Mouse (Mus musculus) frontal cortex, adult 2 months (tissue): ENCODE measurements at regions not wholly inside any gene's neighbourhood (a gene's known extent, or its start where the extent isn't known, plus 50 kb on each side); places are given as distances from the start of the nearest gene placed in this dataset.
A peak's percentile ranks its signal among the peaks of the same experiment; 100 is the strongest.

Experiments
- DNase-seq, 2 experiments: peaks; one replicate each; pipeline ENCODE4 v3.0.0; 2022; ENCODE audit warnings: low spot score in 1 of 2; ENCODE audit errors: extremely low spot score in 1 of 2

DNA sequence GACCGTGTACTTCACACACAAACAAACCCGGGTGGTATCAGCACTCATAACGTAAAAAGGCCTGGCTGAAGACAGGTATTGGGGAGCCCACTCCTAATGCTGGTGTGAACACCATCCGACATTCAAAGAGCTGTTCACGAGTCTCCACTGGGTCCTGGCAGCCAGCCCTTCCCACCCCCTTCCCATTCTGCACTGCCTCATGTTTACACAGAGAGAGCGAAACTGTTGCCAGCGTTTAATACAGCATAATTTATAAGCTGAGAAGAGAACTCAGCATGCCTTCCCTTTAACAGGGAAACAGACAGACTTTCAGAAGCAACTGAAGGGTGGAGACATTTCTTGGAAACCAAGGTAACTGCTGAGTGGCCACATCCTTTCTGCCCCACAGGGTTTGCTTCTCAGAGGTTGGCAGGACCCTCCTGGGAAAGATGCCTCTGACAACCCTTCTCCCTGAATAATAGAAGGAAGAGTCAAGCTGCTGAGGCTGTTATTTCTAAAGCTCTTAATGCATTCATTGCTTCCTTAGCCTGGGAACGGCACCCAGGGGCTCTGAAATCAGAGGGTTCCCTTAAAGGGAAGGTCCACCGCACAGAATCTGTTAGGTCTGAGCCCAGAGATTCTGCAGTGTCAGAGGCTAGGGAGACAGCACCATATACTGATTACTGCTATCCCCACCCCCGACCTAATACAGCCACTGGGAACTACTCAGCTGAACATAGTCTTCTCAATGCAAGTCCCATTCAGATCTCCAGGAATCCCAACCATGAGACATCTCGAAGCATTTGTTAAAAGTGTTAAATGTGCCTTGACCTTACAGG, 412.4 kb upstream of the Id4 start:
- peak in 1 of 2 experiments; percentile 35 for DNase-seq

DNA sequence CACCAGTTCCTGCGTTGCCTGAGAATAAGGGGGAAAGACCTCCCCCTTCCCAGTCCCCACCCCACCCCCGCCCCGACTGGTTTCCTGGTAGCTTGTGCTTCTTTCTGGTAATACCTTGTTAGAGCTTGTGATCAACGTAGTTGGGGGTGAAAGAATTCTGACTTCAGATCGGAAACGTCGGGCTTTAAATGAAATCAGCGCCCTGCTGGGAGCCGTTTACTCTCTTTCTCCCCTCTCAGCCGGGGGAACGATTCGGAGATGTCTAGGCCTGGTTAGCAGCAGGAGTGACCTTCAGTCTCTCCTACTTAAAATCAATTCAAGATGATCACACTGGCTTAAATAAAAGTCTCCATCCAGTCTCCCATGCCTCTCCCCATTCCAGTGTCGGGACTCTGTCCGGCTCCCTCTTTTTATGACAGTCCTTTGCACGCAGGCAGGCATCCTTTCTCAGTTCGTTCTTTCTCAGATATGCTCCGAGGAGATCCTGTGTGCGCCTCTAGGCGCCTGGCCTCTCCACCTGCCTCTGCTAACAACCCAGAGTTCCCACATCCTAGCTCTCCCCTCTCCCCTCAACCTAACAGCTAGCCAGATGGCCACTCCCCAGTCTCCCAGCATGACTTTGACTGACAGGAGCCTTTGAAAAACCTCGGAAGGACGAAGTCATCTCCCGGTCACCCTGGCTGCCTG, 405.5 kb upstream of the Id4 start:
- no peak for DNase-seq

DNA sequence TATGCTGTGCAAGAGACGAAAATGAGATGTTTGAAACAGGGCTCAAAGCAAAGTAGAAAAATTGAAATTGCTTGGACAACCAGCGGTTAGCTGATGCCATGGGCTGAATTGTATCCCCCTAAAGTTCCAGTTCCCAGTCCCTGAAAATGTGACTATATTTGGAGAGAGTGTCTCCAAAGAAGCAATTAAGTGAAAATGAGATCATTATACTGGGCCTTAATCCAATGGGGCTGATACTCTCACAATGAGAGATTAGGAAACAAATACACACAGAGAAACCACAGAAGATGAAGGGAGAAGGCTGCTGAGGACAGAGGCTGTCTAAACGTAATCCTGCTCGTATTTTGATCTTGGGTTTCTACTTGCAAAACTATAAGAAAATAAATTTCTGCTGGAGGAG, 402.1 kb upstream of the Id4 start:
- DNase-seq: no peak

DNA sequence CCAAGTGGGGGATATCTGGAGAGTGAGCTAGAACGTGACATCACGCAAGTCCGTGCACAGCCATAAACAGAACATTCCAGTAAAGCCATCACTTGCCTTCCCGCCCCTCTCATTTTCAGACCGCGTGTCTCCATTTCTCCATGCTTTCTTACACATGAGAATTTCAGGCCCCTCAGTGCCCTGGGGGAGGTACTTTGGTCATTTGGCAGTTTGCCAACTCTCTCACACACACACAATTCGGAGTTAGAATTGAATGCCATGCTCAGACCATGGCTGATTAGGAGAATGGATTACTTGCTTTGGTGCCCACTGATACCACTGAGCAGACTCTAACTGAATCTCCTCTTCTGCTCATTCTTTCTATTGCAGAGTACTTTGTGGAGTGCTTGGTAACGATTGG, 400.7 kb upstream of the Id4 start:
- no peak for DNase-seq

DNA sequence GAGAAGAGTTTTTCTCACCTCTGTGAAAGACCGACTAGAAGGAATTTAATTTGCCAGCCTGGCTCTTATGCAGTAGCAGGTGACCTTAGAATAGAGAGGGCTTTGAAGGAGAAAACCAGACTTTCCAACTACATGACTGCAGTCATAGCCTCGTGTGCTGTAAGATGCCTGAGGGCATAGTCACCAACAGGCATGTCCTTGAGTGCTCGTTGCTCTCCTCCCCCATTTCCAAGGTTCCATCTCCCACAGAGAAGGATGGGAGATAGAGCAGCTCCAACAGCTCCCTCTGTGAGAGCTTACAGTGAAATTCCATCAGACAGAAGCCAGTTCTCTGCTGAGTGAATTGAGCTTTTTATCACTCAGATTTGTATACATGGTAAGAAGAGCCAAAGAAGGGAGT, 398.1 kb upstream of the Id4 start:
- DNase-seq: no peak

DNA sequence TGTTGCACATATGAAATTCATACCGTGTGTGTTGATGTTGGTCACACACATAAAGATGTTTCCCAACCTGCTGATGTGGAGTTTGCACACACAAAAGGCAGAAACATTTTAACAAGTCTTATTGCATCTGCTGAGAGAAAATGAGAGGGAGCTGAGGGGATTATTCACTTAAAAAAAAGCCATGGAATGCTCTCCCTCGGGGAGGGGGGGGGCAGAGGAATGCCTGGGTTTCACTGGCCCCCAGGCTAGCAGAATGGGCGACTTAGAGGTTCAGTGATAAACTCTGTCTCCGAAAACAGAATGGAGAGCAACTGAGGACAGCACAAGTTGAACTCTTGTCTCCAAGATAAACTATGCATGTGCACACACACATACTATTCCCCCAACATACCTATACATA, 392.4 kb upstream of the Id4 start:
- no peak for DNase-seq

DNA sequence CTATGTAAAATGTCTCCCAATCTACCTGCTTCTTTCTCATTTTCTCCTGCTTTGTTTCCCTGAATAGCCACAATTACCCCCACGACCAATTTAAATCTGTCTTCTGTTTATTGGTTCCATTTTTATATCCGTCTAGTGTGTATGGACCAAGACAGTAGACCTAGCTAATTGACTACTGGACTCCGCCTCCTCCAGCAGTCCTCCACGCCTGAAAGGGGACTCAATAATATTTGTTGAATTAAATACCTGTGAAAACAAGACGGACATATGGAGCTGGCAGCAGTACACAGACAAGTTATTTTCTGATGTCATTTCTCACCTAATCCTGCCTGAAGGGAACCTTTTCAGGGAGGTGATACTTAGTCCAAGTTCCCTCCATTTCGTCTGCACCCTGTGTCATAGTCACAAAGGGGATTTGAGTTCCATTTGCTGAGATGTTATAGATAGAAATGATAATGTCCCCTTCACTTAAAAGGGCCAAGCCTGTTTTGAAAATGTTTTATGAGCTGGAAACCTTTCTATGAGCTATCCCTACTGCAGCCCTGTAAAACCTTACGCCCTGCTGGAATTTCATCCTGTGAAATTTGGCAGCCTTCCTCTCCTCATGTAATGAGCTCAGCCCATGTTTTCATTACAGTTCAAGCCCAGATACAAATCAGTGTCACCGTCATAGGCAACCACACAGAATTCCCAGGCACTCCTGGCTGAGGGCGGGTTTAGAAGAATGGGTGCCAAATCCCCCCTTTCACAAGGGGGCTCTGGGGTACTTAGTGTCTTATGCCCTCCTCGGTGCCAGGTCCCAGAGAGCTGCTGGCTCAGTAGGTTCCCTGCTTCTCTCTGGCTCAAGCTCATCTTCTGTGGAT, 391.1 kb upstream of the Id4 start:
- DNase-seq: no peak

DNA sequence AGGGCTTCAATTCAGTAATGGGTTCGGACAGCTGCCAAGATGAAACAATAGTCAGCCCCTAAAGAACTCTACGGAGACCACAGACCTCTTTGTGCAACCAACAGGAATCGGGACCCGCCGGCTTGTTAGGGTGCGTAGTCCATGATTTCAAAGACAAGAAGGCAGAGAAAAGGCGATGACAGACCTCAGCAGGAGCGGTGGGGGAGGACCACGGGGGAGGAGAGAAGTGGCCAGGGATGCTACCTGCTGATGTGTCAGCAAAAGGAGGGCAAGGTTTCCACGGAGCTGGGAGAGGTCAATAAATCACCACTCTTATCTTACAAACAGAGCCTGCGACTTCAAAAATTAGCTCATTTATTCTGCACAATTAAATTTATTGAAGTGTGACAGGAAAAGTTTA, 388.4 kb upstream of the Id4 start:
- no peak for DNase-seq

DNA sequence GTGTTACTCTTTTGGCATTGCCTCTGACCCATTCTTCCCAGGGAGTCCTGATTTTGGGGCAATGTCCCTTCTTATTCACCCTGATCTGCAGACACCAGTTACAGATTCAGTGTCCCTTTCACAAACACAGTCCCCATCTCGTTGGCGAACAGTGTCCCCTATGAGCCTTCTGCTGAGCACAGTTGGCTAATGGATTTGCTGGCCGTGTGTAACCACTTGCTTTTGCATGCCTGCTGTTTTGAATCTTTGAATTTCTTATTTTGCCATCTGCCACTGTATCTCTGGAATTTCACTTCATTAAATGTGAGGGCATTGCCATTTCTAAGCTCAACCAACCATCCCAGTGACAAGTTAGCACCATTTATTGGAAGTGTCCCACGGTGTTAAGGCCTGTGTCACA, 368.5 kb upstream of the Id4 start:
- no peak for DNase-seq

DNA sequence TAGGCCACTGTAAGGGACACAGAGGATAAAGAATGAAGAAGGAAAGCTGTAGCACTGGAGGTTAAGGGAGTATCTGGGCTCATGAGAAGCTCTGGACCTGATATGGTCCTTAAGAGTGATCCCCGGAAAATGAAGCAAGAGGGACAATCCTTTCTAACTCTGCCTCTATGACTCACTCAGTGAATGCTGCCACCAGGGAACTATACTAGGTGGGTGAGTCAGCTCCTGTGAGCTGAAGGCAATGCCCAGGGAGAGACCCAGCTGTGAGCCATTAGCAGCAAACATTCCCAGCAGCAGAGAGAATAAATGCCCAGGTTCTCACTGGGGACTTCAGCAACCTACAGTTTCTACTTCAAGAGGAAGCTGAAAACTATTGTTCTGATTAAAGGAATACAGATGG, 366.7 kb upstream of the Id4 start:
- peak in 1 of 2 experiments; percentile 50 for DNase-seq

DNA sequence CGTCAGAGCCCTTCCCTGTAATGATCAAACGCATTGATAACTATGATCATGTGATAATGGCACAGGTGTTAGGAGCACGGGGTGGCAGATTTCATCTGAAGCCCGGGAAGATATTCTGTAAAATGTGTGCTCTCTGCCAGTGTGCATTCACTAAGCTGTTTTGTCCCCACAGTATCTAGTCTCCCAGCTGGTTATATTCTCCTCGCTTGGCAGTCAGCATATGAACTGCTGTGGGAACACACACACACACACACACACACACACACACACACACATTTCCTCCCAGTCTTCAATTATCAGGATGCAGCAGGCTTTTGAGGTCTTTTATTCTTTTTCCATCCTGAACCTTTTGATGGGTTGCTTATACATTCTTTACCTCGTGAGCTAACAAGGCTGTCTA, 365.8 kb upstream of the Id4 start:
- DNase-seq: no peak

DNA sequence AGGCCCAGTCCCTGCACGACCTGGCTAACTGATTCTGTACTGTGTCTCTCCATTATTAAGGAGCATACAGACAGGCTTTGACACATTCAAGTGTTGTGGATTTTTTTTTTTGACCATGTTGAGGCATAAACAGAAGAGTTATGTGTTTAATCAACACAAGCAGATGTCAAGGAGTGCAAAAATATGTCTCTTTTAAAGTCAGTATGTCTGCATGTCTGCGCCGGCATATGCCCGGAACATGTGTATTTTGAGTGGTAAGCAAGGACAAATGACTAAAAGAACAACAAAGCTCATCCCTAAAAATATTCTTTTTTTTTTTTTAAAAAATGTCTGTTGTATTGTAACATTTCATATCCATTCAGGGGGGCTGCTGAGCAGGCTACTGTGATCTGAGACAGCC, 364.4 kb upstream of the Id4 start:
- DNase-seq: no peak

DNA sequence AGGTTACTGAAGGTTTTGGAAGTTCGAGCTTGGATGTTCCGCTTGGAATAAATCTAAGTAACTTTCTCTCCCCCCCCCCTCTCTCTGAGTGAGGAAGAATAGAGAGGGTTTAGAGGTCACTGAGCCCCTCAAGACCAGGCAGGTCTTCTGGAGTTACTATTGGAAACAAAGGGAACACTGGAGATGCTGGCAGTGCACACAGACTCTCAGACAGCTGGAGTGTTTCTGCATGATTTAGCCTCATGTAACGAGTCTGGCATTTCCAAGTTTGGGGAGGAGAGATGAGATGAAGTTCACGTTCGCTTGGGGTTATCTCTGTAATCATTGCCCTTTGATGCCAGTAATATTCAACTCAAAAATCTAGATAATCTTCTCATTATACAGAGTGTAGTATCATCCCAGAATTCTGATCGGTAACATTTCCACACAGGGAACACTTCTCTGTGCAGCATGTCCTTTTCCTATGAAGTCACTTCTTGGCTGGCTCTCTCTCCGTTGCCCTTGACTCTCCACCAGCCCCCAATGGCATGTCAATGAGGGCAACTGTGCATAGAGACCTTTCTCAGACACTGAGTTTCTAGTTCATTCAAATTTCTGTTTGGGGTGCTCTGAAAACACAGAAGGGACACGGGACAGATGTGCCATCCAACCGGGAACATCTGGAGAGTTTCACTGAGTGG, 351.0 kb upstream of the Id4 start:
- DNase-seq: no peak

DNA sequence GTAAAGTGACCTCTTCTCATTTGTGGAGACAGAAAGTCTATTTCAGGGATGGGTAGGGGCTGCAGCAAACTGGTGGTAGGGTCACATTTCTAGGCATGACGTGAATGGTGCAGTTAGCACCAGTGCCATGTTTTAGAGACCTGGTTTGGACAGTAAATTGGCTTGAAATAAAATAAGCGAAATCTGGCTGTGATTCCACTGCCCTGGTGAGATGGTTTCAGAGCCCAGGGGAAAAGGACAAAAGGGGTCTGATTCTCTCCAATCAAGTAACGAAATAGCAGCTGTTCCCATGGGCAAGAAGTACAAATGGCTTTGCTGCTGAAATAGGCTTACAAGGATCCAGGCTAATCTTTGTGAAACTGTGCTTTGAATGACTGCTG, 350.5 kb upstream of the Id4 start:
- peak in 1 of 2 experiments; percentile 6 for DNase-seq

DNA sequence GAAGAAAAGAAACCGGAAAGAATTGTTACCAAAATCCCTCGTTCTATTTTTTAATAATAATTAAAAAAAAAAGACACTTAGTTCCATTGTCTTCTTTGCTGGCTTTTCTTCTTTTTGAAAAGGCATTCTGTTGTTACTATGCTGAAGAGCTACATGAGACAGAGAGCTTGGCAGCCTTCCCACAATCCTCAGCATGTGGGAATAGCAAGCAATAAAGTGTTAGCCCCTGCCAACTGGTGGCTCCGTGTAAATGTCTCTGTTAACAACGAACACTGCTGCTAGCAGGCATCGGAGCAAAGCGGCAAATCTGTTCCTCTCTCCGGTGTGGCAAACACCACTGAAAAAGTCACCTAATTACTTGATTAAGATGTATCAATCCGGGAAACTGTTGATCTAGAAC, 344.6 kb upstream of the Id4 start:
- DNase-seq: peak; percentile 44 to 77

DNA sequence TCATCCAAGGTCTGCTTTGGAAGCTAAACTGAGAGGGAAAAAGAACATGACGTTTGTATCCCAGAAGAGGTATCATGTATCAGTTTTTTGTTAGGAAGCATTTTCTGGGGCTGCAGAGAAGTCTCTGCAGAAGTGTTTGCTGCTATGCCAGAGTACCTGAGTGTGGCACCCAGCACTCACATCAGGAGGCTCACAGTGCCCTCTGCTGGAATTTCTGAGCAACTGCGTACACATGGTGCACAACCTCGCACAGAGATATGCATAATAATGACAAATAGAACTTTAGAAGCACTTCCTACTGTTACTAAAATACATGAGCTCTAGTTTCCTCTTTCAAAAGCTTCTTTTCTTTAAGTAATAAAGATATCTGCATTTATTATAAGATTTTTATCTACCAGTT, 343.7 kb upstream of the Id4 start:
- no peak for DNase-seq

DNA sequence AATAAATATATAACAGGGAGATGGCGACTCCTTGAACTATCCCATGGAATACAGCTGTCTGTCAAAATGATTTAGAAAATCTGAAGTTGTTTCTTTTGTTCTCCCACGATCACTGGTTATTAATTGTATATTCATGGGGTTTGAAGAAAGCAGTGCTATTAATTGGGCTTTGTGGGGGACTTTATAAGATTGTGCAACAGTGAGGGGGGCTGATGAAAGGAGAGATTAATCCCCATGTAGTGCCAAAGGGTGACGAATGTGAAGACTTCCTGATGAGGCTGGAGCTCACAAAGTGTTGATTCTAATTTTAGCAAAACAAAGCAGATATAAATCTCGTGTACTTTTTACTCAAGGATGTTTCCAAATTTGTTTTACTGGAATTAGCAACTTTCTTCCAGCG, 340.0 kb upstream of the Id4 start:
- no peak for DNase-seq

DNA sequence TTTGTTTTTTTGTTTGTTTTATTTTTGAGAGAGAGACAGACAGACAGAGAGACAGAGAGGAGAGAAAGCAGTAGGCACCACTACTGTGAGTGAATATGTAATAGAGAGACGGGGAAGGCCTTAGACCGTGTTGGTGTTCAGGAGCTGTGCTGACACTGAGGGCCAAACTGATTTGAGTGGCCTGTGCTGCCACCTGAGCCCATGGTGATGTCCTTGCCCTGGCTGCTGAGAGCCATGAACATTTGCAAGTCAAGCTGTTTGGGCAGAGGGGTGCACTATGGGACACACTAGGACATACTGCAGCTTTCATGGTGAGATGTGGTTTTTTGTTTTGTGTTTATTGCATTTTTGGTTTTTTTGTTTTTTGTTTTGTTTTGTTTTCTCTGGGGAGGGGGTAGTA, 320.3 kb upstream of the Id4 start:
- no peak for DNase-seq

DNA sequence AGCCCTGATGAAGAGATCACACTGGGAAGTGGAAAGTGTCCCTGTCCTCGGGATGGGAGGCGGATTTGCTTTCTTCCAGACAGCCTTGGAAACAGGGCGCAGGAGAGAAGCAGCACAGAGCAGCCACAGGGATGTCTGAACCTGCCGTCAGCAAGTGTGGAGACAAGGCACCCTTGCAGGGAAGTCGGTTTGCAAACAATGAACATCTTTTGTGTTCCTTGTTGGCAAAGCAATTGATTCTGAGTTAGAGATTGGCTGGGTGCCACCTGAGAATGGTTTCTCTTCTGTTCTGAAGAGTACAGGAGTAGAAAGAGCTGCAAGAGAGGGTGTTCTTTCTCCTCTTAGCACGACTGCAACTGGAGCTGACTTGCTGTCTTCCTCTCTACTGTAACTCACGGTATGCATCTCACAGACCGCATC, 318.6 kb upstream of the Id4 start:
- DNase-seq: peak in 1 of 2 experiments; percentile 61

DNA sequence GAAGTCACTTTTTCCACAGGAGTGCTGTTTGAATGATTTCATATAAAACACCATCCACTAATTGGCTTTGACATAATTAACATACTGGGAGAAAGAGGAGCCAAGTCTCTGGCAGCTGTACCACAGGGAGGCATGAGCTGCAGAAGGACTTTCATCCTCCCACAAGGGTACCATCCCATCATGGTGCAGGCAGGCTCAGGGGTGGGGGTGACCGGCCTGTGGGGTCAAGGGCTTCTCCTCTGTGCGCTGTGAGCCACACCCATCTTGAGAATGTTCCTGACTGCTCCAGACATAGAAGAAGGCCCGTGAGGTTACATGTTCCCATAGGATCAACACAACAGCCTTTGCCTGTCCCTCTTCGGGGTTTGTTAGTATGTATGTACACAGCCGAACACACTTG, 317.4 kb upstream of the Id4 start:
- no peak for DNase-seq
